Mouse (Mus musculus): ENCODE measurements at regions not wholly inside any gene's neighbourhood (a gene's known extent, or its start where the extent isn't known, plus 50 kb on each side); places are given as distances from the start of the nearest gene placed in this dataset.

GRCm38 (mm10) chr5:111555981-111556380, 138.8 kb downstream of the Mn1 start:
- TF ChIP-seq CTCF (IDR thresholded peaks at IDR 0.05; ENCODE audit: low read depth) (no peak), EP300 (IDR thresholded peaks at IDR 0.05; ENCODE audit: low read depth) (no peak)
